Mouse (Mus musculus) cerebellum, adult 2 months (tissue): ENCODE measurements around the gene Cort. TPM values are rescaled to one million over a fixed set of nuclear protein-coding genes. Genes with fewer than 3 reads are reported as not detected.
A peak's percentile ranks its signal among the peaks of the same experiment; 100 is the strongest.
"Not testable (repeated sequence)": the region's sequence is repeated elsewhere in the genome, so short reads cannot be mapped to it uniquely, and the experiment has no call there.

Experiments used
- DNase-seq, 2 experiments: peaks; one replicate each; pipeline ENCODE4 v3.0.0; 2021
- H3K27ac ChIP-seq: fragments of 200-500 bp; 2 replicates; pipeline ENCODE4 v1.5.1; 2012; ENCODE audit warnings: low read length, control low read depth, inconsistent platforms; ENCODE audit not compliant: insufficient read depth
- H3K27me3 ChIP-seq: fragments of 200-500 bp; 2 replicates; pipeline ENCODE4 v1.6.1; 2012; ENCODE audit warnings: inconsistent platforms, mild to moderate bottlenecking, low read length, moderate library complexity; ENCODE audit not compliant: control insufficient read depth, insufficient read depth
- H3K4me1 ChIP-seq: fragments of 200-500 bp; 2 replicates; pipeline ENCODE4 v1.6.1; 2011; ENCODE audit warnings: low read length; ENCODE audit not compliant: control insufficient read depth, insufficient read depth
- H3K4me3 ChIP-seq: fragments of 200-500 bp; replicated peaks from 2 replicates; pipeline ENCODE3; 2011; ENCODE audit warnings: mild to moderate bottlenecking, low read depth, low read length, control low read depth; ENCODE audit not compliant: insufficient read depth
- CTCF ChIP-seq: fragments of 200-500 bp; IDR thresholded peaks from 2 replicates; pipeline ENCODE4 v1.5.1; 2011; ENCODE audit warnings: low read depth, mild to moderate bottlenecking, control low read depth, low read length, moderate library complexity, borderline replicate concordance; ENCODE audit not compliant: insufficient read depth
- POLR2A ChIP-seq: fragments of 200-500 bp; IDR thresholded peaks from 2 replicates; pipeline ENCODE4 v1.6.1; 2011; ENCODE audit warnings: low read length, control low read depth, borderline replicate concordance; ENCODE audit not compliant: insufficient read depth
- WGBS: fragments of 180-500 bp; shearing (Covaris S2); methylation state at CpG from one replicate; pipeline ENCODE4 v1.1.7; 2018; 5-methylcytosine and 5-hydroxymethylcytosine counted together
- polyA plus RNA-seq: library from polyadenylated mRNA; depleted of rRNA; stranded (reverse); fragments of >200 nt; gene quantifications from 2 replicates; pipeline ENCODE4 v1.2.3, GENCODE M21; 2012

Cort gene
- polyA plus RNA-seq, 1 experiment = 0.29 TPM

DNA sequence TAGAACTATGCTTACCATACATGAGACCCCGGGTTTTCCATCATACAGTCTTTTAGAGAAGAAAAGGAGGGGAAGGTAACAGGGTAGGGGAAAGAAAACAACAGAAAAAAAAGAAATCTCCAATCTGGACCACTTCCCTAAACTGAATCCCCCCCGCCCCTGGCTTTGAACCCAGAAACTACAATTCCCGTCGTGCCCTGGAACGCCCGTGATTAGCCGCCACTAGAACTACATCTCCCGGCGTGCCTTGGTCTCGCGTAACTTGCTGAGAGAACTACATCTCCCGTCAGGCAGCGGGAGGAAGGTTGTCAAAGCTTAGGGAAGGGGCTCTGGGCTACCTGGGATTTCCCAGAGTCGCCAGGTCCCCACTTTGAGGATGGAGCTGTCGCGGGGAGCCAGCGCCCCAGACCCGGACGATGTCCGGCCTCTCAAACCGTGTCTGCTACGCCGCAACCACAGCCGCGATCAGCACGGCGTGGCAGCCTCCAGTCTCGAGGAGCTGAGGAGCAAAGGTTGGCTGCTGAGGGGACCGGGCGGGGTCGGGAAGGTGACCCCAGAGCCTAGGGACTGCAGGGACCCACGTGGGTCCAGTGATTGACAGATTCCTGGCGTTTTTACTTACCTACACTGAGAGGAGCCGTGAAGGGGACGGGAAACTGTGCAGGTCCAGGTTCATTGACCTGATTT, 22.5 kb downstream of the Cort start, which contains the start of gene Dffa:
Gene Dffa, plus strand, starts transcription at position 272 of the 687 bp plus-strand sequence.
- peak; percentile 93 to 94 for DNase-seq
- TF ChIP-seq POLR2A (peak; percentile 73; the same call in 1 of the 2 replicates), CTCF (no peak)
- H3K4me1 ChIP-seq = peaks cover 3% of the 10 kb centered on the region; the same call in 1 of the 2 replicates
- 0 out of 2 replicates have a peak within 1 kb of the TSS, but pooled peaks have one; percentile 49 for H3K27ac ChIP-seq
- WGBS = under 1% methylated on average over 35 of the region's 35 CpGs
- no peaks in the 10 kb centered on the region for H3K27me3 ChIP-seq
- peak within 1 kb of the TSS; percentile 92 for H3K4me3 ChIP-seq

DNA sequence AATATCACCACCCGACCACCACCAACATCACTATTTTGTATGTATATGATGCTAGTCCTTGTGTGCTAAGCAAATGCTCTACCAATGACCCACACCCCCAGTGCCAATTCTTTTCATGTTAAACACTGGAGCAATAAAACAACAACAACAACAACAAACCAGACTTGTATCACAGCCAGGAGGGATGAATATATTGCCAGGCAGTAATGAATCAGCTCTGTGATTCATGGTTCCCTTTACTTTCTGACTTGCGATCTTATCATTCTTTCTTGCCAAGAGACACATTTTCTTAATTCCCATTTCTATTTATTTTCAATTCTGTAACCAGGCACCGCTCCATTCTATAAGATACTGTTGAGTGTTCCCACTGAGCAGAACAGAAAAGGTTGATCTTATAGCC, 25.1 kb downstream of the Cort start:
- H3K4me3 ChIP-seq = no peak overlapping the region
- no peak overlapping the region for H3K27ac ChIP-seq
- peaks cover 11% of the 10 kb centered on the region for H3K4me1 ChIP-seq
- no peaks in the 10 kb centered on the region for H3K27me3 ChIP-seq
- WGBS = 82% methylated on average over 3 of the region's 3 CpGs
- DNase-seq = no peak
- TF ChIP-seq POLR2A (no peak), CTCF (no peak)

DNA sequence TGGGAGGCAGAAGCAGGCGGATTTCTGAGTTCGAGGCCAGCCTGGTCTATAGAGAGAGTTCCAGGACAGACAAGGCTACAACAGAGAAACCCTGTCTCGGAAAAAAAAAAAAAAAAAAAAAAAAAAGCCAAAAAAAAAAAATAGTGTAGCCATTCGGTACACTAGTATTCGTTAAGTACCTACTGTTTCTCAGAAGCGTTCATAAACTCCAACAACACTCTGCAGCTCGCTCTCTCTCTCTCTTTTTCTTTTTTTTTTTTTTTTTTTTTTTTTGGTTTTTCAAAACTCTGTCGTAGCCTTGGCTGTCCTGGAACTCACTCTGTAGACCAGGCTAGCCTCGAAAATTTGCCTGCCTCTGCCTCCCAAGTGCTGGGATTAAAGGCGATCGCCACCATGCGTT, 26.1 kb downstream of the Cort start:
- DNase-seq, H3K27me3 ChIP-seq, H3K4me3 ChIP-seq, H3K27ac ChIP-seq: not testable (repeated sequence)
- H3K4me1 ChIP-seq = peaks cover 11% of the 10 kb centered on the region
- WGBS = 87% methylated on average over 12 of the region's 12 CpGs

DNA sequence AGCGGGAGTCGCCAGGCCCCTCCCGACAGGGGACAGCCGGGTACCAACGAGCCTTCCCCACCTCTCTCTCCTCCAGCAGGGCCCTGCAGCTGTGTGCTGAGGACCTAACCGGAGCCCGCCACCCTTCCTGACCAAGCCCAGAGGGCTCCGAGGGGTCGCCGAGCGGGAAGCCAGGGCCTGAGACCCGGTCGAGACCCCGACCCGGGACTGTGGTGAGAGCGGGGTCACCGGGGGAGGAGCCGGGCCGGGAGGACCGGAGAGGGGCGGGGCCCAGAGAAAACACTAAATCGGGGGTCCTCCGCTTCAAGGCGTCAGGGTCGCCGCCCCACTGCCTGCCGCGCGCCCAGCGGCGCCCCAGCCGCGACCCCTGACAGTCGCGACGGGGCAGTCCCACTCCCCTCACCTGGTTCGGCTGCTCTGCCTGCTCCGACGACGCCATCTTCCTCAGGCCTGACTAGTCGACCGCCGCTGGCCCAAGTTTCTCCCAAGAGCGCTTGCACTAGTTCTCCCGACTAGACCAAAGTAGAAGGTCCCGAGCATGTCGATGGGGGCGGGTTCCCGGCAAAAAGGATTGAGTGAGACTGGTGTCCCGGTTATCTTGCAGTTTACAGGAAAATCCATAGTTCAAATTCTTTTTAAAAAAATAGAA, 27.1 kb downstream of the Cort start, which contains the start of gene Pex14:
Gene Pex14, minus strand, starts transcription at position 508 of the 649 bp plus-strand sequence.
- Histone ChIP-seq H3K4me3 (peak within 1 kb of the TSS; percentile 53), H3K4me1 (peaks cover 8% of the 10 kb centered on the region; the same call in 1 of the 2 replicates), H3K27ac (no peak within 1 kb of the TSS), H3K27me3 (no peaks in the 10 kb centered on the region)
- under 1% methylated on average over 50 of the region's 50 CpGs for WGBS
- 0 out of 2 replicates have a peak, but pooled peaks have one; percentile 41 for TF ChIP-seq POLR2A
- TF ChIP-seq CTCF = no peak
- peak; percentile 92 for DNase-seq

DNA sequence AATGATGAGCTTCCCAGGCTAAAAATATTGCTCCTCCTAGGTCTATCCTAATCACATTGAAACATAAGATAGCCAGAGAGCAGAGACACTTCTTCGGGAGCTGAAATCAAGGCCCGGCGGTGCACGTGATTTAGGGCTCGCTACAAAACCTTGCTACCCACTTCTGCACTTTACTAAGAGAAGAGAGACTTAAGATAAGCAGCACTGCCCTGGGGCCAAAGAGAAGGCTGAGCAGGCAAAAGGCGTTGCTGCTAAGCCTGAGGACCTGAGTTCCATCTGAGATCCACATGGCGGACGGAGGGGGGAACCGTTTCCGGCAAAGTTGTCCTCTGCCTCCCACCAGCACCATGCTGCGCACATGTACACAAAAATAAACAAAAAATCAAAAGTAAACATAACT, 28.0 kb downstream of the Cort start:
- DNase-seq = no peak
- no peaks in the 10 kb centered on the region for H3K27me3 ChIP-seq
- peaks cover 8% of the 10 kb centered on the region; the same call in 1 of the 2 replicates for H3K4me1 ChIP-seq
- TF ChIP-seq POLR2A (no peak), CTCF (no peak)
- WGBS = 13% methylated on average over 11 of the region's 11 CpGs
- peak overlapping the region; percentile 53 for H3K4me3 ChIP-seq
- no peak overlapping the region for H3K27ac ChIP-seq

DNA sequence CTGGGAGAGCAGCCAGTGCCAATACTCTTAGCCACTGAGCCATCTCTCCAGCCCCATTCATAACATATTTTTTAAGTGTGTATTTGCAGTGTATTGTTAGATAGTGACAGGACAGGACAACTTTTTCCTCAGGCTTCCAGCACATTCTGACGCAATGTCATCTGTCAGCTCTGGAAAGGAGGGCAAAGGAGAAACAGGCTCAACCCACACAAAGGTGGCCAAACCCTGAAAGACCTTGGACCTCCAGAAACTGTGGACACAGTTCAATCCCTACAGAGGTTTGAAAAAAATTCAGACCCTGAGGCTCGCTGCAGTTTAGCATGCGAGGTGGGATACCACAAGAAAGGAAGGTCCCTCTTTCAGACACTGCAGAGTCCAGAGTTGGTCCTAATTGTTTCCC, 28.6 kb downstream of the Cort start:
- H3K27me3 ChIP-seq = no peaks in the 10 kb centered on the region
- peaks cover 8% of the 10 kb centered on the region; the same call in 1 of the 2 replicates for H3K4me1 ChIP-seq
- no peak overlapping the region for H3K27ac ChIP-seq
- DNase-seq = no peak
- 74% methylated on average over 3 of the region's 3 CpGs for WGBS
- TF ChIP-seq CTCF (no peak), POLR2A (no peak)
- H3K4me3 ChIP-seq = no peak overlapping the region

DNA sequence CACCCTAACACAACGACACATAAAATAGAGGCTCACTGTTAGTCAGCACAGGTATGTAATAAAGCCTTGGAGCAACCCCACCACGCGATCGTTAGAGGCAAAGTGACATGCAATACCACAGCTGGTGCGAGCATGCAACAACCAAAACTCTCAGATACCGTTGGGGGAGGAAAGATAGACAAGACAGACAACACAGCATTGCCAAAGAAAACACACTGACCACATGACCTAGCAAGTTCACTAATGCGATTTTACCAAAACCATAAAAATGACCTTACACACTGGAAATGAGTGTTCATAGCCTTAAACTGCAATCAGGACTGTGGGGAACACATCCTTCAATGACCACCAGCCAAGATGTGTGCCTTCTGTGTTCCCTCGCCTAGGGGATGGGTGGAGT, 35.2 kb downstream of the Cort start:
- no peak overlapping the region for H3K27ac ChIP-seq
- no peaks in the 10 kb centered on the region for H3K4me1 ChIP-seq
- no peak overlapping the region for H3K4me3 ChIP-seq
- no peaks in the 10 kb centered on the region for H3K27me3 ChIP-seq
- 92% methylated on average over 8 of the region's 8 CpGs for WGBS
- DNase-seq = no peak
- no peak for TF ChIP-seq POLR2A
- no peak for TF ChIP-seq CTCF

DNA sequence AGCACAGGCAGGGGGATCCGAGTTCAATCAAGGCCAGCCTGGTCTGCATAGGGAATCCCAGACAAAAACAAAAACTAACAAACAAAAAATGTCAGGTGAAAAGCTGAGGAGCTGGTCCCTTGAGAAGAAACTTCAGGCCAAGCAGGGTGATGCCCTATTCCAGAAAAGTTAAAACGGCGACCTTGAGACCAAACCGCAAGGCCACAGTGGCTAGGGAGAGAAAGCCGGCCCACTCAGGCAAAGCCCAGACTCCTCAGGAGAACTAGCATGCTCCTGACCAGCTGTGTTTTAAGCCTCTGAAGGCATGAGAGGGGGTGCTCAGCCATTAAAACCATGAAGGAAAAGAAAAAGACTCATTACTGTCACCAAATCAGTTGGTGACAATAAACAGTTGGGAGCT, 41.2 kb downstream of the Cort start:
- Histone ChIP-seq H3K4me3 (no peak overlapping the region), H3K27ac (no peak overlapping the region), H3K4me1 (peaks cover 18% of the 10 kb centered on the region), H3K27me3 (no peaks in the 10 kb centered on the region)
- no peak for DNase-seq
- 81% methylated on average over 5 of the region's 5 CpGs for WGBS
- TF ChIP-seq POLR2A = no peak
